Mouse (Mus musculus) 416B (cell line): ENCODE results near the gene Vmn2r41.
"Not testable (repeated sequence)": the region's sequence is repeated elsewhere in the genome, so short reads cannot be mapped to it uniquely, and the experiment has no call there.

Source experiments
- DNase-seq: peaks from one replicate; pipeline ENCODE4 v3.0.0; 2011; ENCODE audit warnings: low read depth

The Vmn2r41 gene

DNA sequence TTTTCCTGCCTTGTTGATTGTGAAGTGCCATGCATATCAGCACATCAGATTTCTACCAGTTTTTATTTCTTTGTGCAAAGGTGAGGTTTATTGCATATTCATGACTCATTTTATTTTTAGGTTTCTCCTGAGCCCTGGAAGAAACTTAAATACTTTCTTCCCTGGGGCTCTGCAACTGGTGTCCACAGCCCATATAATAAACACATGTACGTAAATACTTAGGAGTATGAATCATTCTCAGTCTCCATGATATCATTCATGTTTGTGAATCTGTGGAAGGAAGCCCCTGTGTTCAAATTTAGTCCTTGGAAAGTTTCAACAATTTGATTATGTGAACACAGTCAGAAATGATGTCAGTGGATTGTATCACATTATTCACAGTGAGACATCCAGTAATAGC is at the start of gene Vmn2r41:
TSS of gene Vmn2r41 (minus strand) at position 101 of the 400 bp plus-strand sequence.
- not testable (repeated sequence) for DNase-seq

DNA sequence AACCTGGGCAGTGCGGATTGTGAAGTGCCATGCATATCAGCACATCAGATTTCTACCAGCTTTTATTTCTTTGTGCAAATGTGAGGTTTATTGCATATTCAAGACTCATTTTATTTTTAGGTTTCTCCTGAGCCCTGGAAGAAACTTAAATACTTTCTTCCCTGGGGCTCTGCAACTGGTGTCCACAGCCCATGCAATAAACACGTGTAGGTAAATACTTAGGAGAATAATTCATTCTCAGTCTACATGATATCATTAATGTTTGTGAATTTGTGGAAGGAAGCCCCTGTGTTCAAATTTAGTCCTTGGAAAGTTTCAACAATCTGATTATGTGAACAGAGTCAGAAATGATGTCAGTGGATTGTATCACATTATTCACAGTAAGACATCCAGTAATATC is 38.8 kb upstream of the Vmn2r41 start, which contains the start of gene Vmn2r42:
TSS of gene Vmn2r42 (minus strand) at position 101 of the 400 bp plus-strand sequence.
- DNase-seq: not testable (repeated sequence)

DNA sequence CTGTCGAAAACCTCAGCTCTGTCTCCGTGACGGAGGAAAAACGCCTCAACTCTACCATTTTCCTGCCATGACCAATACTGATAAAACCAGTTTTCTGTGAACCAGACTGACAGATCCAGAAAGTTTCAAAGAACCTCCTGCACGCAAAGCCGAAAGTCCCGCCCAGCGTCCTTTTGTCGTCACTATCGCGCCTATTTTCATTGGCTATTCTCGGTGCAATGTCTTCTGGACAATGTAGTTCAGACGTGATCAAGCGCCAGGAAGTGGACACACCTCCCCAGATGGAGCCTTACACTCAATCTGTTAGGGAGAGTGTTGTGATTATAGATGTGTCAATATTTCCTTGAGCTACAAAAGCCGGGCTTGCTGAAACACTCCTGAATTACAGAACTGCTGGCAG is 68.6 kb downstream of the Vmn2r41 start:
- DNase-seq: not testable (repeated sequence)
